Mouse (Mus musculus): ENCODE results near the gene Htra2.

GRCm38 (mm10) chr6:83068221-83068620, 13.1 kb upstream of the Htra2 start:
- TF ChIP-seq TCF12 (IDR thresholded peaks at IDR 0.05; ENCODE audit: insufficient read depth, poor library complexity, severe bottlenecking) (no peak), POLR2A (IDR thresholded peaks at IDR 0.05; ENCODE audit: insufficient read length, low read depth) (no peak), CEBPB (IDR thresholded peaks at IDR 0.05; ENCODE audit: insufficient read depth, poor library complexity, severe bottlenecking) (no peak)
